ENCODE assay signal across 7 mouse cellular contexts in genomic region chr13:31806428-31806832, GRCm38 (mm10). TPM values are rescaled to one million over a fixed set of nuclear protein-coding genes. Genes with fewer than 3 reads are reported as not detected.
DNase-seq lines count a peak whose midpoint lies in the region; ATAC-seq and TF ChIP-seq lines count a peak whose summit lies in the region.

Gene Foxc1, plus strand, starts transcription at chr13:31806633.

- H3K36me3 ChIP-seq in hindbrain, embryonic 11.5 days (ENCODE audit: control insufficient read depth, insufficient read depth, low read length), result no peaks in the 10 kb centered on the region
- H3K36me3 ChIP-seq in megakaryocyte, embryonic 14.5 days (replicated peaks; ENCODE audit: low read length), result no peaks in the 10 kb centered on the region
- no peaks in the 10 kb centered on the region for H3K36me3 ChIP-seq in small intestine, adult 2 months (ENCODE audit: control insufficient read depth, insufficient read depth, low read length)

- TF ChIP-seq CTCF in small intestine, adult 2 months (IDR thresholded peaks at IDR 0.05; ENCODE audit: extremely low read depth, insufficient read length, insufficient replicate concordance, low read depth, low read length), result no peak

- H3K4me2 ChIP-seq in hindbrain, embryonic 11.5 days (replicated peaks; ENCODE audit: low read depth, low read length), result peak within 1 kb of the TSS; percentile 71

- H3K4me1 ChIP-seq in brown adipose tissue, adult 24 weeks (ENCODE audit: control insufficient read depth, insufficient read depth, insufficient read length, low read length), result no peaks in the 10 kb centered on the region
- peaks cover 11% of the 10 kb centered on the region for H3K4me1 ChIP-seq in hindbrain, embryonic 11.5 days (replicated peaks; ENCODE audit: control insufficient read depth, insufficient read depth, low read length)
- H3K4me1 ChIP-seq in megakaryocyte, embryonic 14.5 days, result peaks cover 68% of the 10 kb centered on the region
- H3K4me1 ChIP-seq in small intestine, adult 2 months (ENCODE audit: control insufficient read depth, insufficient read depth, insufficient read length, low read length), result peaks cover 19% of the 10 kb centered on the region

- H3K9me3 ChIP-seq in hindbrain, embryonic 11.5 days (ENCODE audit: control insufficient read depth, low read length), result no peaks in the 10 kb centered on the region
- peaks cover 8% of the 10 kb centered on the region; the same call in 1 of the 2 replicates for H3K9me3 ChIP-seq in megakaryocyte, embryonic 14.5 days

- no peak for TF ChIP-seq POLR2A in small intestine, adult 2 months (IDR thresholded peaks at IDR 0.05; ENCODE audit: low read depth, low read length)

- peak within 1 kb of the TSS; percentile 58 for H3K4me3 ChIP-seq in brown adipose tissue, adult 24 weeks (ENCODE audit: insufficient read depth, low read depth, low read length)
- H3K4me3 ChIP-seq in hindbrain, embryonic 11.5 days (ENCODE audit: low read depth, low read length), result peak within 1 kb of the TSS; percentile 48
- H3K4me3 ChIP-seq in megakaryocyte, embryonic 14.5 days (replicated peaks), result peak within 1 kb of the TSS; percentile 94
- peak within 1 kb of the TSS; percentile 61 for H3K4me3 ChIP-seq in small intestine, adult 2 months (ENCODE audit: low read depth, low read length)

- 1% methylated on average over 31 of the region's 40 CpGs for WGBS in hindbrain, embryonic 11.5 days
- under 1% methylated on average over 40 of the region's 40 CpGs for WGBS in small intestine, adult 2 months

- H3K27me3 ChIP-seq in hindbrain, embryonic 11.5 days (ENCODE audit: control insufficient read depth, insufficient read depth, low read length), result peaks cover 78% of the 10 kb centered on the region
- H3K27me3 ChIP-seq in megakaryocyte, embryonic 14.5 days (replicated peaks), result peaks cover 93% of the 10 kb centered on the region
- H3K27me3 ChIP-seq in small intestine, adult 2 months (ENCODE audit: control insufficient read depth, insufficient read depth, low read length), result peaks cover 91% of the 10 kb centered on the region

- peak; percentile 93 for DNase-seq in NIH3T3 (ENCODE audit: low read depth)
- peak; percentile 55 to 63 for DNase-seq in frontal cortex, postnatal 10 days (ENCODE audit: low spot score in 2 of 2)
- peak; percentile 83 for DNase-seq in hindbrain, embryonic 11.5 days (ENCODE audit: low spot score)
- DNase-seq in left cerebral cortex, postnatal 14 days (ENCODE audit: low spot score in 2 of 2), result peak; percentile 47 to 63

- peak within 1 kb of the TSS; percentile 61 for H3K9ac ChIP-seq in hindbrain, embryonic 11.5 days (ENCODE audit: low read depth, low read length)

- H3K27ac ChIP-seq in brown adipose tissue, adult 24 weeks (replicated peaks; ENCODE audit: low read depth, low read length), result peak within 1 kb of the TSS; percentile 7; the same call in 1 of the 2 replicates
- H3K27ac ChIP-seq in hindbrain, embryonic 11.5 days (ENCODE audit: low read depth, low read length), result peak within 1 kb of the TSS; percentile 60
- no peak within 1 kb of the TSS for H3K27ac ChIP-seq in small intestine, adult 2 months (ENCODE audit: insufficient read depth, low read depth, low read length)

- ATAC-seq in hindbrain, embryonic 11.5 days (ENCODE audit: low FRiP score), result peak; percentile 91

- intact Hi-C loops in left cerebral cortex, postnatal 14 days (cut with DNase I), result loop anchor here (5.0 kb wide), 1 partner anchor 179 kb away; the partner anchor contains the start of gene Foxf2

RNA-seq across cellular contexts. Expression of gene Foxc1, which starts in this region (rescaled TPM):
- 0.24 and 0.46 TPM in 2 replicates for polyA plus RNA-seq in brown adipose tissue, adult 24 weeks (2012; ENCODE audit: insufficient read depth, insufficient read length, missing spikeins)
- 5.6 and 6.1 TPM in 2 replicates for polyA plus RNA-seq in hindbrain, embryonic 11.5 days (2014; fragmentation: Nextera tagmentation; extraction: Ambion mirVana)
- total RNA-seq in left cerebral cortex, postnatal 14 days (2021), result 1 to 10 TPM; 6.1 to 6.9 TPM
- polyA plus RNA-seq in megakaryocyte, embryonic 14.5 days (2012; ENCODE audit: insufficient read depth, low replicate concordance), result 0.17 and 0.74 TPM in 2 replicates
- polyA plus RNA-seq in small intestine, adult 2 months (2012; rRNA removed), result 0.18 and 0.35 TPM in 2 replicates
